Mouse (Mus musculus): Measurements from ENCODE around the gene Gm20219. TPM values are rescaled to one million over a fixed set of nuclear protein-coding genes. Genes with fewer than 3 reads are reported as not detected.

Gm20219 gene
- polyA plus RNA-seq, 1 experiment, result 0.28 TPM

DNA sequence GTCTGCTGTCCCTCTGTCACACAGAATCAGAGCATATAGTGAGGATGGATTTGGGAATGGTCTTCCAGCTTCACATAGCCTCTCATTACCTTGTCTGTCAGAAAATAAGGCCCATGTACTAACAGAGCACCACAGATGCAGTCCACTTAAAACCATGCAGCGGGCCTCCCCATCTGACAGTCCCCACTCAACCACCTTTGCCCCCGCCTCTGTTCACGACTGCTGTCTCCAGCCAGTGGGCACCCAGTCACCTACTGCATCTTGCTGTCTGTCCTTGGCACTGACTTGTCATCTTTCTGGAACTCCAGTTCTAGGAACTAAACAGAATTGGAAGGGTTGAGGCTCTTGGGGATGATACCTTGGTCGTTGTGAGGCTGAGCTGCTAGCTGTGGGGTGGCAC is 34.7 kb upstream of the Gm20219 start:
- Histone ChIP-seq H3K27me3 (ENCODE audit: control insufficient read depth, insufficient read depth, insufficient read length) (no peaks in the 10 kb centered on the region), H3K4me3 (no peak overlapping the region), H3K79me2 (ENCODE audit: control insufficient read depth, insufficient read depth) (peaks cover 86% of the 10 kb centered on the region), H3ac (ENCODE audit: control insufficient read depth, insufficient read length) (no peak overlapping the region), H3K4me2 (ENCODE audit: low read depth) (peak overlapping the region; percentile 94), H3K36me3 (ENCODE audit: control insufficient read depth, insufficient read depth) (peaks cover 35% of the 10 kb centered on the region)
- TF ChIP-seq REST (IDR thresholded peaks at IDR 0.05; ENCODE audit: insufficient read depth, insufficient read length), result no peak

DNA sequence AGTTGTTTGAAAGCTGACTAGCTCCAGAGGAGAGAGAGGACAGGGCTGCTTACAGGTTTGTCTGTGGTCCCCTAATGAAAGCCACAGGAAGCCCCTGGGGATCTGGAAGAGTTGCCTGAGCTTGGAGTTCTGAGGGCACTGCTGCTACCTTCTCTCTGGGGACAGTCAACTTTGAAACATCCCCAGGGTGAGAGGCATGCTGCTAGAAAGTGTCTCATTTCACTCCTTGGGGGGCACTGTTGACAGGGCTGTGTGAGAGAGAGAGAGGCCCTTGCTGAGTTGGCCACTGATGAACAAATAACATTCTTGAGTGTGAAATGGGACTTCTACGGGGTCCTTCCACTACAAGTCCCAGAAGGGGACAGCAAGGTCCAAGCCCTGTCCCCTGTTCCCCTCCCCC is 33.6 kb upstream of the Gm20219 start:
- no peaks in the 10 kb centered on the region for H3K27me3 ChIP-seq (ENCODE audit: control insufficient read depth, insufficient read depth, insufficient read length)
- H3K36me3 ChIP-seq (ENCODE audit: control insufficient read depth, insufficient read depth), result peaks cover 36% of the 10 kb centered on the region
- no peak for TF ChIP-seq POLR2AphosphoS2 (IDR thresholded peaks at IDR 0.05; ENCODE audit: insufficient read length, low read depth)
- TF ChIP-seq E2F4 (IDR thresholded peaks at IDR 0.05; ENCODE audit: insufficient read depth), result no peak
- TF ChIP-seq MYOD1 (IDR thresholded peaks at IDR 0.05; ENCODE audit: control insufficient read depth in 1 of 3, insufficient read length in 2 of 3, low read depth in 2 of 3), result no peak
- TF ChIP-seq TCF12 (IDR thresholded peaks at IDR 0.05; ENCODE audit: insufficient read depth, poor library complexity, severe bottlenecking), result no peak
- no peak for TF ChIP-seq MYOG (IDR thresholded peaks at IDR 0.05; ENCODE audit: control insufficient read depth in 1 of 3, insufficient read depth in 1 of 3, insufficient read length in 2 of 3, low read depth in 2 of 3)
- TF ChIP-seq MAX (IDR thresholded peaks at IDR 0.05; ENCODE audit: low read depth), result no peak
- TF ChIP-seq TCF3 (IDR thresholded peaks at IDR 0.05; ENCODE audit: insufficient read length, low read depth), result no peak
- no peak for TF ChIP-seq SRF (IDR thresholded peaks at IDR 0.05; ENCODE audit: control insufficient read depth, insufficient read length, low read depth)
- H3ac ChIP-seq (ENCODE audit: control insufficient read depth, insufficient read length), result no peak overlapping the region
- H3K4me2 ChIP-seq (ENCODE audit: low read depth), result peak overlapping the region; percentile 94
- H3K79me2 ChIP-seq (ENCODE audit: control insufficient read depth, insufficient read depth), result peaks cover 88% of the 10 kb centered on the region
- H3K4me3 ChIP-seq, result no peak overlapping the region

DNA sequence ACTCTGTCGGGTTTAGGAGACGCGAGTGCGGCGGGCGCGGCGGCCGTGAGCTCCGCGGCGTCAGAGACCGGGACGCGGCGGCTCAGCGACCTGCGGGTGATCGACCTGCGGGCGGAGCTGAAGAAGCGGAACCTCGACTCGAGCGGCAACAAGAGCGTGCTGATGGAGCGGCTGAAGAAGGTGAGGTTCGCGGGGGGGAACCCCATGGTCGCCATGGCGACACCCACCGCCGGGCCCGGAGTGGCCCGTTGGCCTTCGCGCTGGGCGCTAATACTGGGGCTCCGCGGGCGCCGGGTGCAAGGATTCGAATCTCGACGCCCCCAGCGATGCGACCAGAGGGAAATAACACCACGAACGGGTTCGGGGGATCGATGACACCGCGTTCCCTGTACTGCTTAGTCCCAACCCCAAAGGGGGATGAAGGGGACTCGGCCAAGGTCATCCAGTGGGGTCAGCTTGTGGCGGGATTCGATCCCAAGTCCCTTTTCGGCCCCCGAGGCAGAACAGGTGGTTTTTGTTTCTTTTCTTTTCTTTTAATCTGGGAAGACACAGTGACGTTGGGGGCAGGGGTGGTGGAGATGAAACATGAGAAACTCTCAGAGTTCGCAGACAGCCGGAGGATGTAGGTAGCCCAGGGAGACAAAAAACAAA is 31.1 kb upstream of the Gm20219 start:
- H3K79me2 ChIP-seq (ENCODE audit: control insufficient read depth, insufficient read depth), result peaks cover 88% of the 10 kb centered on the region
- TF ChIP-seq MAX (IDR thresholded peaks at IDR 0.05; ENCODE audit: low read depth) (no peak), SRF (IDR thresholded peaks at IDR 0.05; ENCODE audit: control insufficient read depth, insufficient read length, low read depth) (no peak), POLR2AphosphoS2 (IDR thresholded peaks at IDR 0.05; ENCODE audit: insufficient read length, low read depth) (no peak), POLR2A (IDR thresholded peaks at IDR 0.05; ENCODE audit: insufficient read length, low read depth) (peak; percentile 0)
- H3K27me3 ChIP-seq (ENCODE audit: control insufficient read depth, insufficient read depth, insufficient read length), result no peaks in the 10 kb centered on the region
- peak overlapping the region; percentile 94 for H3K4me2 ChIP-seq (ENCODE audit: low read depth)
- peak overlapping the region; percentile 85 for H3ac ChIP-seq (ENCODE audit: control insufficient read depth, insufficient read length)
- peaks cover 35% of the 10 kb centered on the region for H3K36me3 ChIP-seq (ENCODE audit: control insufficient read depth, insufficient read depth)
- H3K4me3 ChIP-seq, result peak overlapping the region; percentile 97

DNA sequence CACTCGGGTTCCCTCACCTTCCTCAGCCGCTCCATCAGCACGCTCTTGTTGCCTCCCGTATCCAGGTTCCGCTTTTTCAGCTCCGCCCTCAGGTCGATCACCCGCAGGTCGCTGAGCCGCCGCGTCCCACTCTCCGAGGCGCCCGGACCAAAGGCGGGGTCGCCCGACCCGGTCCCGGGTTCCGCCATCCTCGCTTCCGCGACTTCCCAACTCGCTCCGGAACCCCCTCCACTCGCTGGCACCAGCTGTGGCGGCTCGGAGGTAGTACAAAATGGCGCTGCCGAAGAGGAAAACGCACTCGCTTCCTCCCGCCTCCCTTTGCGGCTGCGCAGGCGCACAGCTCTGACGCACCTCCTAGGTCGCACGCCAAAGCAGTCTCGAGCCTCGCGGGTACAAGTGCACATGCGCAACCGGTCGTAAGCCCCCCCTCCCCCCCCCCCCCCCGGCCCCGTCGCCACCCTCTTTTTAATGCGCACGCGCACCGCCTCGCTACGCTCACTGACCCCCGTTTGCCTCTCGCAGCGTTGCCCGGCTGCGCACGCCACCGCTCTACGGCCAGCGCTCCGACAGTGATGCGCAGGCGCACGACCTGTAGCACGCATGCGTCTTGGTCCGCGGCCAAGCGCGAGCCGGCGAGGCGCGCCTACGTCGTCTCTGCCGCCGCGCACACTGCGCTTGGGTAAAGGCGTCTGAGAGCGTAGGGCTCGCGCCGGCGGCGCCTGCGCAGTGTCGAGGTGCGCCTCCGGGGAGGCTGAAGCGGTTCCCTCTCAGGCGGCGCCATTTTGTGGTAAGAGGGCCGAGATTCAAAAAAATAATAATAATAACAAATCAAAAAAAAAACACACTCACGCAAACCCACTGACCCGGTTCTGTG is 30.3 kb upstream of the Gm20219 start, which contains the start of the genes Safb2 and Safb:
TSS of gene Safb2 (minus strand) at position 329 of the 874 bp plus-strand sequence.
TSS of gene Safb (plus strand) at position 569 of the 874 bp plus-strand sequence.
- peak; percentile 82 for TF ChIP-seq POLR2AphosphoS2 (IDR thresholded peaks at IDR 0.05; ENCODE audit: insufficient read length, low read depth)
- peak in 1 of 3 experiments; percentile 32 for TF ChIP-seq MYOD1 (IDR thresholded peaks at IDR 0.05; ENCODE audit: control insufficient read depth in 1 of 3, insufficient read length in 2 of 3, low read depth in 2 of 3)
- peak; percentile 67 for TF ChIP-seq SRF (IDR thresholded peaks at IDR 0.05; ENCODE audit: control insufficient read depth, insufficient read length, low read depth)
- no peak for TF ChIP-seq CEBPB (IDR thresholded peaks at IDR 0.05; ENCODE audit: insufficient read depth, poor library complexity, severe bottlenecking)
- TF ChIP-seq MAX (IDR thresholded peaks at IDR 0.05; ENCODE audit: low read depth), result no peak
- TF ChIP-seq TCF12 (IDR thresholded peaks at IDR 0.05; ENCODE audit: insufficient read depth, poor library complexity, severe bottlenecking), result no peak
- no peak for TF ChIP-seq E2F4 (IDR thresholded peaks at IDR 0.05; ENCODE audit: insufficient read depth)
- TF ChIP-seq MYOG (IDR thresholded peaks at IDR 0.05; ENCODE audit: control insufficient read depth in 1 of 3, insufficient read depth in 1 of 3, insufficient read length in 2 of 3, low read depth in 2 of 3), result peak in 2 of 3 experiments; percentile 14 to 27
- peak; percentile 75 for TF ChIP-seq POLR2A (IDR thresholded peaks at IDR 0.05; ENCODE audit: insufficient read length, low read depth)
- Histone ChIP-seq H3K27me3 (ENCODE audit: control insufficient read depth, insufficient read depth, insufficient read length) (no peaks in the 10 kb centered on the region), H3K36me3 (ENCODE audit: control insufficient read depth, insufficient read depth) (peaks cover 37% of the 10 kb centered on the region), H3K4me2 (ENCODE audit: low read depth) (peak within 1 kb of the TSS; percentile 94), H3K4me3 (peak within 1 kb of the TSS; percentile 97), H3ac (ENCODE audit: control insufficient read depth, insufficient read length) (peak within 1 kb of the TSS; percentile 85), H3K79me2 (ENCODE audit: control insufficient read depth, insufficient read depth) (peaks cover 89% of the 10 kb centered on the region)

DNA sequence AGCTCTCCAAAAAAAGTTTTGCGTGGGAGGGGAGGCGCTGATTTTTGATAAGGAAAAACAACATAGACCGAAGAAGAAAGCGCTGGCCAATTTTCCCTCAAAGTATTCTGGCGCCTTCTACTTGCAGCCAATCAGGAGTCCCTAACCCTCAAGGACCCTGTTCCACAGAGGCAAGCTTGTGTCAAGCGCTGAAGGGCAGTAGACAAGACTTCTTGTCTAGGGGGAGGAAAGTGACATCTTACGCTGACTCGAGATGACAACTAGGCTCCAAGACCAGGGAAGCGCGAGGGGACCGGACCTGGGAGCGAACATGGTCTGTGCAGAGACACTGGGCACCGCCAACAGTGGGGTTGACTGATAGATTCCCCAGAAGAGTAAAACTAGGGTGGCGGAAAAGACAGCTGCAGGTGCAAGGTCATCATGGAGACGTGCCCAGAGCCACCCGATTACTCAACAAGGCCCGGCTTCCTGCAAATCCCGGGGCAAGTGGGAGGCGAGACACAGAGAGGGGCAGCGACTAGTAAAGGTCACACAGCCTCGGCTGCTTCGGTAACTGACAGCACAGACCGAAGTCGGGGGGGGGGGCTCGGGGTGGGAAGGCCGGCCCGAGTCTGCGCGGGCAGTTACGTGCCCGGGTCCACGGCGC is 29.5 kb upstream of the Gm20219 start:
- Histone ChIP-seq H3K27me3 (ENCODE audit: control insufficient read depth, insufficient read depth, insufficient read length) (no peaks in the 10 kb centered on the region), H3ac (ENCODE audit: control insufficient read depth, insufficient read length) (peak overlapping the region; percentile 85), H3K36me3 (ENCODE audit: control insufficient read depth, insufficient read depth) (peaks cover 38% of the 10 kb centered on the region), H3K4me2 (ENCODE audit: low read depth) (peak overlapping the region; percentile 93), H3K79me2 (ENCODE audit: control insufficient read depth, insufficient read depth) (peaks cover 89% of the 10 kb centered on the region), H3K4me3 (peak overlapping the region; percentile 97)
- TF ChIP-seq MYOD1 (IDR thresholded peaks at IDR 0.05; ENCODE audit: control insufficient read depth in 1 of 3, insufficient read length in 2 of 3, low read depth in 2 of 3) (no peak), MYOG (IDR thresholded peaks at IDR 0.05; ENCODE audit: control insufficient read depth in 1 of 3, insufficient read depth in 1 of 3, insufficient read length in 2 of 3, low read depth in 2 of 3) (peak in 1 of 3 experiments; percentile 9), CEBPB (IDR thresholded peaks at IDR 0.05; ENCODE audit: insufficient read depth, poor library complexity, severe bottlenecking) (0 out of 2 replicates have a peak, but pooled peaks have one; percentile 23)
